Mouse (Mus musculus) adrenal gland, adult (tissue): Measurements from ENCODE around the gene 1700013G24Rik.
A peak's percentile ranks its signal among the peaks of the same experiment; 100 is the strongest.

Experiments
- DNase-seq, 2 experiments: peaks; one replicate each; pipeline ENCODE4 v3.0.0; 2022 to 2023; ENCODE audit warnings: low spot score in 1 of 2; ENCODE audit not compliant: inconsistent age in 2 of 2

1700013G24Rik gene

DNA sequence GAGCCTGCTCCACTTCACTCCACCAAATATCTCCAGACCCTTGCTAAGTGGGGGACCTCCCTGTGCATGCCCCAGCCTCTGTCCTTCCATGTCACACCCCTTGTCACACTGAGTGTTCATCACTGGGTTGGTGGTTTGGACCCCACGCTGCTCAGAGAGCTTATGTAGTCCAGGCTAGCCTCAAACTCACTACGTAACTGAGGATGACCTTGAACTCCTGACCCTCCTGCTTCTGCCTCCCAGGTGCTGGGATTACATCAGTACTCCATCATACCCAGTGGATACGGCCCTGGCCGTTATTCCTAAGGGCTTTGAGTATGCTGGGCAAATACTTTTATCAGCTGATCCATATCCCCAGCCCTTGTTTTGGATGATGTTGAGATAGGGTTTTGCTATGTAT lies 40.1 kb downstream of the 1700013G24Rik start:
- no peak for DNase-seq

DNA sequence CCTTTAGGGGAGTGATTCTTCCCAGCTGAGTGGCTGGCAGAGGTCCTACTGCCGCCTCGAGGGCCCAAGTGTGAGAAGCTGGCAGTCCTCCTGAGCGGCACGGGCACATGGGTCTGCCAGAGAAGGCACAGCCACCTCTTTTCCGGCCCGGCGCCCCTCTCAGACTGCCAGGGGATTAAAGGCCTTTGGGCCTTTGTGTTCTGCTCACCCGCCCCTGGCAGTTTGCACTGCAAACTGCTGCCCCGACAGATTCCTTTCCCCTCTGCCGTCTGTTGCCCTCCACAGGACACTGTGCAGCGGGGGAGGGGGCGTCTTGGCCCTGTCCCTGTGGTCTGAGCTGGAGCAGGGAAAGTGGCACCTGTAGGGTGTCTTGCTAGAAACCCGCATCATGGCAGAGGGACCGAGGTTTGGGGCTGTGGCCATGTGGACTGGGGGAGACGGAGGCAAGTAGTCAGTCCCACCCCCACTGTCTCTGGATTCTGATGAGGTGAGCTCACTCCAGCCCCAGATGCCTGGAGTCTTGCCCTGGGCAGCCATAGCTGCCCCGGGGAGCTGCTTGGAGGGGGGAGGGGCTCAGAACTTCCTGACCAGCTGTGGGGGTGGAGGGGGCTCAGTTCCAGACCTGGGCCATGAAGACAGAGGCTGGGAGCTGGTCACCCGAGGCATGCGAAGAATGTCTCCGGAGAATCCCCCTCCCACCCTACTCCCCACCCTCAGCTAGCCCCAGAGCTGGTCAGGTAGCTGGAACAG lies 41.8 kb downstream of the 1700013G24Rik start:
- DNase-seq: peak; percentile 49 to 58

- peak in 1 of 2 experiments; percentile 14 for DNase-seq
Measured at GRCm38 (mm10) chr4:137495501-137496100, 42.5 kb downstream of the 1700013G24Rik start.

- DNase-seq: peak; percentile 78 to 87
Measured at GRCm38 (mm10) chr4:137497367-137497766, 44.3 kb downstream of the 1700013G24Rik start.

DNA sequence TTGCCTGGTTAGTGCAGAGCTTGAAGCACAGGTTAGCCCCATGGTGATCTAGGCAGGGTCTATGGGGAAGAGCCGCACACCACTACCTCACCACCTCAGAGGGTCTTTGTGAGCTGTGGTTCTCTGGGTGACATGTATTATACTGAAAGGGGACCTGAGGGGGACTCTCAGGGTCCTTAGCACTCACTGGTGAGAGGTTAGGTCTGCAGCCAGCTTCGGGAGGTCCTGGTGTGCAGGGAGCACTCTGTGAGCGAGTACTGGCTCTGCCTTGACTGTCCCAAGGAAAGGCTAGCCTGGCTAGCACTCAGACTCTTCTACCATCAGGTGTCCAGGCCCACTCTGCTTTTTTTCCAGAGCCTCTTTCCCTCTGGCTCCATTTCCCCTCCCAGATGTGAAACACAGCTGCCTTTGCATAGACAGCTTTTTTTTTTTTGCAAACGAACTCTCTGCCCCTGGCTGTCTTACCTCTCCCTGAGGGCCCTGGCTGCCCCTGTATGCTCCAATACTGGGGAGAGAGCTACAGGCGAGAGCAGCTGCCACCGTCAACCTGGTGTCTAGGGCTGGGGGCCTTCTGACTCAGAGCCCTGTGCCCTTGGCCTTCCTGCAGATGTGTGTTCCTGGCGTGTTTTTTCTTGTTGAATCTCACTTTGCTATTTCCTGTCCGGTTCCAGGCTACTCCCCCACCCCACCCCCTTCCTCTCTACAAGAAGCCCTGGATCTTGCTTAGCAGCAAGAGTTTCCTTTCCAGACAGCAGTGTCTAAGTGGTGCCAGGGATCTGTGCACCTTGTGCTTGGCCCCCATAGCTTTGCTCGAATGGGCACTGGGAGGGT lies 45.0 kb downstream of the 1700013G24Rik start:
- DNase-seq: peak; percentile 81 to 89

GRCm38 (mm10) chr4:137498882-137499583 lies 45.9 kb downstream of the 1700013G24Rik start:
- peak; percentile 33 to 55 for DNase-seq

DNA sequence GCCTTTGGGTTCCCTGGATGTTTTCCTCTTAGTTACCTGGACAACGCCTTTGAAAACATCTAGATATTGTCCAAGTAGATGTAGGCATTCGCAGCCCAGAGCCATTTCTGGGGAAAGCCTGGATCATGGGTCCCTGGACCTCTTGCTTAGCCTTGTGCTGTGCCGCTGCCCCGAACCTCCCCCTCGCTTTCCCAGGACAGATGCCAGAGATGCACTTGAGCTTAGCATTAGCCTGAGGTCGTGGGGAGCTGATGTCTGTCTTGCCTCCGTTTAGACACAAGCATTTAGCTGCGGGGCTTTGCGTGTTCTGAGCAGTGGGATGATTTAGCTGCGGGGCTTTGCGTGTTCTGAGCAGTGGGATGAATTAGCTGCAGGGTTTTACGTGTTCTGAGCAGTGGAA lies 47.1 kb downstream of the 1700013G24Rik start:
- peak; percentile 33 to 61 for DNase-seq

DNA sequence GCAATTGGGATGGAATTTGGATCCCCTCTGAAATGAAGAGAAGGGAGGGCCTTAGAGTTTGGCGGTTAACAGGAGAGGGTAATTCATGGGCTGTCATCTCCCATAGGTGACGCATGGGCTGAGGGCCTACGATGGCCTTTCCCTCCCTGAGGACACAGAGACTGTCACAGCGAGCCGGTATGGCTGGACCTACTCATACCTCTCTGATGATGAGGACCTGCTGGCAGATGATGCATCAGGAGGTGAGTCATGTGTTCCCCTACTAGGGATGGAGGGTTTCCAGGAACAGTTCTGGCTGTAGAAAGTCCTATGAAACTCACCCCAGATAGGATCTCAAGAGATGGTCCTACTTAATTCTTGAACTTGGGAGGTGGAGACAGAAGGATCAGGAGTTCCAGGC lies 47.9 kb downstream of the 1700013G24Rik start:
- DNase-seq: peak; percentile 88 to 89

- peak in 1 of 2 experiments; percentile 27 for DNase-seq
Measured at GRCm38 (mm10) chr4:137502183-137502582, 49.1 kb downstream of the 1700013G24Rik start.

- DNase-seq: peak; percentile 88 to 91
Measured at GRCm38 (mm10) chr4:137502801-137503200, 49.7 kb downstream of the 1700013G24Rik start.

- DNase-seq: peak; percentile 48 to 51
Measured at GRCm38 (mm10) chr4:137503509-137503971, 50.5 kb downstream of the 1700013G24Rik start.
